Mouse (Mus musculus): Measurements from ENCODE around the gene Ccdc92. TPM values are rescaled to one million over a fixed set of nuclear protein-coding genes. Genes with fewer than 3 reads are reported as not detected.

The Ccdc92 gene
- total RNA-seq (2023), result 10 to 100 TPM; 13.8 to 15.9 TPM

DNA sequence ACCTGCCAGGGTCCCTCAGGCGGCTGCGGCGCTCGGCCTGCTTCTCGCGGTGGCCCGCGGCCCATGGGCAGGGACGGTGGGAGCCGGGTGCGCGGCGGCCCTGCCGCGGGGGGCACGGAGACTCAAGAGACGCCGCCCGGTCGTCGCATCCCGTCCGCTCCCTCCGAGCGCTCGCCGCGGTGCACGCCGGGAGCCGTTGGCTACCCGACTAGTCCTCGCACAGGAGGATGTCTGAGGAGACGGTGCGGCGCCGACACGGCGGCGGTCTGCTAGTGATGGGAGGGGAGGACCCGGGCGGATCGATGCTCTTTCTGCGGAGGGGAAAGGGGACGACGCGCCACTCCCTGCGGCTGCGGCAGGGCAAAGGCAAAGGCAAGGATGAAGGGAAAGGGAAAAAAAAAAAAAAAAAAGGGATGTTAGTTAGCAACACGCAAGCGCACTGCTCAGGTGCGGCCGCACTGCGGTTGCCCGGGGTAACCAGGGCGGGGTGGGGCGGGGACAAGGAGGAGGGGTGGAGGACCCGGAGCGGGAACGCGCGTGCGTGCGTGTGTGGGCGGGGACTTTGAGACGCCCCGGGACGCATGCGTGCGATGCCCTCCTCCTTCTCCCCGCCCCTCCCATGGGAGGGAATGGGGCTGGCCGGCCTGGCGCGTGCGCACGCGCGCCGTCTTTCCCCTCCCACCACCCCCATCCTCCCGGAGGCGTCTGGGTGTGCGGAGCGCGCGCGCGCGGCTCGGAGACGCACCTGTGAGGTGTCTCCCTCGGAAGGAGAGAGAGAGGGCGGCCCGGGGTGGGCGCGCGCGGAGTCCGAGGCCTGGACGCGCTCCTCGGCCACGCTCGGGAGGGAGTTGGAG, at the start of gene Ccdc92, which contains the start of gene Zfp664:
TSS of gene Ccdc92 (minus strand) at position 412 of the 854 bp plus-strand sequence.
TSS of gene Zfp664 (plus strand) at position 679 of the 854 bp plus-strand sequence.

Other genes starting within 250 kb of the Ccdc92 start
- gene Atp6v0a2, start 233.8 kb downstream of the Ccdc92 start, total RNA-seq (2023), result 10 to 100 TPM; 83.2 to 83.7 TPM
- under 1 TPM; 0.12 to 0.47 TPM for gene Dnah10, start 137.3 kb downstream of the Ccdc92 start, total RNA-seq (2023)
- 10 to 100 TPM; 39.7 to 40.5 TPM for gene Zfp664, start 267 bp upstream of the Ccdc92 start, total RNA-seq (2023)
- not detected for gene Rflna, start 140.8 kb upstream of the Ccdc92 start, total RNA-seq (2023)

Measured in T-cell, adult 66 days (primary cell).